Mouse (Mus musculus): Measurements from ENCODE around the gene Olfr283.
"Not testable (repeated sequence)": the region's sequence is repeated elsewhere in the genome, so short reads cannot be mapped to it uniquely, and the experiment has no call there.

The Olfr283 gene

DNA sequence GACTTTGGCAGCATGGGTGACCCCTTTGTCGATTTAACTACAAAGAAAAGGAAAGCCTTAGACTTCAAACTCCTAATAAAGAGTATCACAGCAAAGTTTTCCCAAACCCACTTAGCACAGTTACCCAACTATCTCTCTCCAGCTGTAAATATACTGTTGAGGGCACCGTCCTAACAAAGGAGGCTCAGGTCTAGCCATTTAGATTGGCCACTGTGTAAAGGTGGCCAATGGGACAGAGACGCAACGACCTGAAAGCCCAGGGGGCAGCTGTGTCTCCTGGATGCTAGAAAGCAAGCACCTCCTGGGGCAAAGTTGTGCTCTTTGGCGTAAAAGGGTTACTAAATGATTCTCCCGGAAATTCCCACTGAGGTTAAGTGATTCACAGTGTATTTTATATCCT is at the start of gene Olfr283:
Olfr283 (minus strand) TSS at position 101 of the 400 bp plus-strand sequence.
- in situ Hi-C loops (cut with MseI, MboI) = no loop called here

- in situ Hi-C loops (cut with MseI, MboI) = no loop called here
Measured at GRCm38 (mm10) chr15:98425188-98425587, 44.4 kb upstream of the Olfr283 start.

DNA sequence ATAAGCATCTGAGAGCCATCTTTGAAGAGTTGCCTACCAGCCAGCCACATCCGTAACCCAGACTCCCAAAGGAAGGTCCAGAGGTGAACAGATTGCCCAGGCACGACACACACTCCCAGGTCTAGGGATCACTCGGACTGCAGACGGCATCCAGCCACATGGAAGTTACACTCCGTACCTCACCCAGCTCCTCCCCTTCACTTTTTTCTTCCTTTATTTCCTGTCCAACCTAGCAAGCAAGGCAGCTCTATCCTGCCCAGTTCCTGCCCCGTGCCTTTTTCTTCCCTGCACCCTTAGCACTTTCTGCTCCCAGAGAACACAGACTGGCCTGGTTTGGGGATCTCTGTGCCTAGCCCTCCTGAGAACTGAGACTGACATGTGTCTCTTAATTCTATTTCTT is 44.0 kb upstream of the Olfr283 start:
- in situ Hi-C loops (cut with MseI, MboI) = no loop called here

DNA sequence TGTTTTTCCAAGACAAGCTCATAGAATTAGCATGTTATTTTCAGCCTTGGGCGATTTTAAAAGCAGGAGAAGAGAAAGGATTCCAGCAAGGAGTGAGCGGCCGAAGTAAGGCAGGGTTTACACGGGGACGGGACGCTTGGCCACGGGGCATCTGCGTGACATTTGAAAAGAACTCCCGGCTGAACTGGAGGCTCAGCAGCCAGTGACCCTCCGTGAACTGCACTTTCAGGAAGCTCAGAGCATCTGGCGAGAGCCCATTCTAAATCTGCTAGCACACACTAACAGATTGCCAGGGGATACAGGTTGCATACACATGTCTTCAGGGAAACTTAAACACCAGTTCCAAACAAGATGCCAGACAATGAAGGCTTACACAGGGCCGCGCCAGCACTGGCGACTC is 43.6 kb upstream of the Olfr283 start:
- in situ Hi-C loops (cut with MseI, MboI) = no loop called here

DNA sequence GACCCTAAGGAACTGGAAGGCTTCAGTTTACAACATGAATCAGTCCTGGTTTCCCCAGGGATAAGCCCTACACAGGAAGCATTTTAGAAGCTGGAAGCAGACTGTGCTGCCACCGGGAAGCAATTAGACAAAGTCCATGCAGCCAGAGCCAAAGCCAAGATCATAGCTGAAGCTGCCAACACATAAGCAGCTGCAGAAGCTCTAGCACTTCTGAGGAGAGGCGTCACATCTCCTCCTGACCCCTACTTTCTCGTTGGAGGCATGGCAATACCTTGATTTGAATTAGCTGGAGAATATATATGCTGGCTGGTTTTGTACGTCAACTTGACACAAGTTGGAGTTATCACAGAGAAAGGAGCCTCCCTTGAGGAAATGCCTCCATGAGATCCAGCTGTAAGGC is 40.2 kb upstream of the Olfr283 start:
- in situ Hi-C loops (cut with MseI, MboI) = no loop called here

- in situ Hi-C loops (cut with MseI, MboI) = no loop called here
Measured at GRCm38 (mm10) chr15:98418096-98418495, 37.4 kb upstream of the Olfr283 start.

GRCm38 (mm10) chr15:98417285-98417684 is 36.5 kb upstream of the Olfr283 start:
- in situ Hi-C loops (cut with MseI, MboI) = not testable (repeated sequence)

GRCm38 (mm10) chr15:98416802-98417201 is 36.1 kb upstream of the Olfr283 start:
- in situ Hi-C loops (cut with MseI, MboI) = not testable (repeated sequence)

DNA sequence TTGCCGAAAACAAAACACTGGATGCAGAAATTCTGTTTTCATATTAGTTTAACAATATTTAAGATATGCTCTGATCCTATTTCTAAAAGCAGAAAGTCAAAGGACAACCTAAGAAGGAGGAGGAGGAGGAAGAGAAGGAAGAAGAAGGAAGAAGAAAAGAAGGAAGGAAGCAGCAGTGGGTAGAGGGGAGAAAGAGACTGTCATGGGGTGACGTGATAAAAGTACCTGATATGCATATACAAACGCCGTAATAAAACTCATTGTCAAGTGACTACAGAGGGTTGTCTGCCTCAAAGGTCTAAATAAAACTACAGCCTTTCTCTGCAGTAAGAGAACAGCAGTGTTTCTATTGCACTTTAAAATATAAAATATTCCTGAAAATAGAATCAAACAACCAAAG is 35.2 kb upstream of the Olfr283 start:
- in situ Hi-C loops (cut with MseI, MboI) = no loop called here

DNA sequence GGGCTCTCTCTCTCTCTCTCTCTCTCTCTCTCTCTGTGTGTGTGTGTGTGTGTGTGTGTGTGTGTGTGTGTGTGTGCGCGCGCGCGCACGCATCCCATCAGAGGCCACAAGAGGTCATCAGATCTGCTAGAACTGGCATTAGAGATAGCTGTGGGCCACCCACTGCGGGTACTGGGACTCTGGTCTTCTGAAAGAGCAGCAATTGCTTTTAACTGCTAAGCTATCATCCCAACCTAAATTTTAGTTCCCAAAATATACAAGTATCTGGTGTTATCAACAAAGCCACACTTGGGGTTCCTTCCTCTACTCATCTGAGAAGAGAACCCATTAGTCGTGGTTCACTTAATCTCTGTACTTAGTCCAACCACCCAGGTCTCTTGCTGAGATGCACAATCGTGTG is 29.5 kb upstream of the Olfr283 start:
- in situ Hi-C loops (cut with MseI, MboI) = no loop called here

- in situ Hi-C loops (cut with MseI, MboI) = no loop called here
Measured at GRCm38 (mm10) chr15:98409635-98410034, 28.9 kb upstream of the Olfr283 start.

DNA sequence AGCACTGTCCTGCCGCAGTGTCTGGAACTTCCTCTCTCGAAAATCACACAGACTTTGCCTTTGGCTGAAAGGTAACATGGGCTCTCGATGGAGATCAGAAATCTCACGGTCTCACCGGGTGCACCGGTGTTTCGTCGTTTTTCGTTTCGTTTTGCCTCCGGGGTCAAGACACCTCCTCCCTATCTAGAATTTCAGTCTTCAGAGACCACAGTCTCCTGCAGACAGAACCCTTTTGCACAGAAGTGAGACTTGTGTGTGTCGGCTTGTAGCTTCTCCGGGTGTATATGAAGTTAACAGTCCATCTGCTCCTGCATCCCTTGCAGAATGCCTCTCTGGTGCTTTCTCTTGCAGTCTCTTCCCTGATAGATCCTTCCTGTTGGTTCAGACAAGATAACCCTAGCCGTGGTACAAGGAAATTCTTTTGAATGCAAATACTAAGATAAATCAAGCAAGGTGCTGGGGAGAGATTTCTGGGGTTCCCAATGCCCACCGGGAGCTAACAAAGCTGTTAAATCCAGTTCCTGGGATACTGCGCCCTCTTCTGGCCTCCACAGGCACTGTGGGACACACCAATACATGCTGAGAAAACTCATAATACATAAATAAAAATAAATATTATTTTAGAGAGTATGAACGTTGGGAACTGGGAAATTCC is 27.8 kb upstream of the Olfr283 start:
- in situ Hi-C loops (cut with MseI, MboI) = no loop called here

DNA sequence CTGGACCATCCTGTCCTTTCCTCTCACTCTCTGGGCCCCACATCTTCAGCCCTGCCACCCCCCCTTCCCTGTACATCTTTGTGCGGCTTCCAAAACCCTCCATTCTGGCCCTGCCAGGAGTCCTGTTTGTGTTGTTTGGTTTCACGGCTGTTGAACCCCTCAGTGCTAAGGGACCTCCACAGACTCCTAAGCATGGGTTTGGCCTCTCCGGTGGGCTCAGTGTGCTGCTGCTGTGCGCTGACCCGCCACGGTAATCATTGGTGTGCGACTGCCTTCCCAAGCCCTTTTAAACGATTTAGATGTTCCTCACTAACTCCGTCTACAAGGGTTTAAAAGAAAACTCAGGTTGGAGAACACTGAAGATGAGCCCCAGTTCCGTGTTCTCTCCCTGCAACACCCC is 21.6 kb upstream of the Olfr283 start:
- in situ Hi-C loops (cut with MseI, MboI) = no loop called here

- in situ Hi-C loops (cut with MseI, MboI) = loop anchor here in 1 of 2 experiments (10.0 kb wide), 1 partner anchor 212 kb away; no protein-coding TSS in a partner anchor
Measured at GRCm38 (mm10) chr15:98397136-98397535, 16.4 kb upstream of the Olfr283 start.

- in situ Hi-C loops (cut with MseI, MboI) = loop anchor here (5.0 to 10.0 kb wide), 2 partner anchors 207 to 210 kb away; no protein-coding TSS in a partner anchor
Measured at GRCm38 (mm10) chr15:98391903-98392187, 11.1 kb upstream of the Olfr283 start.

- in situ Hi-C loops (cut with MseI, MboI) = loop anchor here (5.0 to 10.0 kb wide), 2 partner anchors 206 to 209 kb away; no protein-coding TSS in a partner anchor
Measured at GRCm38 (mm10) chr15:98391081-98391902, 10.5 kb upstream of the Olfr283 start.

DNA sequence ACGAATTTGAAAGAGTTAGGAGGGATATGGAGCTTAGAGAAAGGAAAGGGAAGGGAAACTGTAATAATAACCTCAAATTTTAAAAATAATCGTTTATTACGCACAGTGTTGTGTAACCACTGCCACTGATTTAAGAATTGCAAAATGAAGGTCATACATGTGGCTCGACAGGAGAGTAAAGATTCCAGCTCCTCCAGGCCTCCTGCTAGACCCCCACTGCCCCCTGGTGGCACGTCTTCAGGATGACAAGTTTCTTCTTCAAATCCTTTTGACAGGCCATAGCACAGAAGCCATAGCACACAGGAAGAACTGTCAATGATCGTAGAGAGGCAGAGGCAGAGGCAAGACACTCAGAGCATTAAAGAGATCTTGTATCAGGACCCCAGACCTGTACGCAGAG is 9.1 kb upstream of the Olfr283 start:
- in situ Hi-C loops (cut with MseI, MboI) = loop anchor here (5.0 to 10.0 kb wide), 2 partner anchors 205 to 207 kb away; no protein-coding TSS in a partner anchor

DNA sequence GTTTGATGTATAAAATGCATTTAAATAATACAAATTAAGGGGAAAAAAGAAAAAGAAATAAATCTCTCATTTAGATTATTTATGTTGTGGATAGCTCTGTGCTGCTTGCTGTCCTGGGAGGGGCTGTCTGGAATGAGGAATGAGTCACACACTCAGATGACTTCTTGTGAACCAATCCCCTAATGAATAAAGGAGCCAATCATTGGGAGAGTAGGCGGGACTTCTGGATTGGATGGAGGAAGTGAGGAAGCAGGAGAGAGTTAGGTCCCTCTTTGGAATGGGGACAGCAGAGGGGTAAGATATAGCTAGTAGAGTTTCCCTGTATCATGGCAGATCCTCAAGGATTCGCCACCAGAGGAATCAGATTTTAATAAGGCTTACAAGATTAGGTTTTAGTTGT is 6.9 kb upstream of the Olfr283 start:
- in situ Hi-C loops (cut with MseI, MboI) = no loop called here

- in situ Hi-C loops (cut with MseI, MboI) = no loop called here
Measured at GRCm38 (mm10) chr15:98378209-98378608, 2.5 kb downstream of the Olfr283 start.

GRCm38 (mm10) chr15:98340887-98341286 is 39.9 kb downstream of the Olfr283 start, which contains the start of gene Olfr284:
Gene Olfr284, minus strand, starts transcription at chr15:98340987.
- in situ Hi-C loops (cut with MseI, MboI) = no loop called here
